Mouse (Mus musculus) urinary bladder, adult 18-20 months (tissue): Measurements from ENCODE around the gene Syt11.
"Not testable (repeated sequence)": the region's sequence is repeated elsewhere in the genome, so short reads cannot be mapped to it uniquely, and the experiment has no call there.

ENCODE experiments used
- DNase-seq, 2 experiments: peaks; one replicate each; pipeline ENCODE4 v3.0.0; 2022; ENCODE audit warnings: low spot score in 2 of 2, mixed read lengths in 2 of 2

Gene Syt11

DNA sequence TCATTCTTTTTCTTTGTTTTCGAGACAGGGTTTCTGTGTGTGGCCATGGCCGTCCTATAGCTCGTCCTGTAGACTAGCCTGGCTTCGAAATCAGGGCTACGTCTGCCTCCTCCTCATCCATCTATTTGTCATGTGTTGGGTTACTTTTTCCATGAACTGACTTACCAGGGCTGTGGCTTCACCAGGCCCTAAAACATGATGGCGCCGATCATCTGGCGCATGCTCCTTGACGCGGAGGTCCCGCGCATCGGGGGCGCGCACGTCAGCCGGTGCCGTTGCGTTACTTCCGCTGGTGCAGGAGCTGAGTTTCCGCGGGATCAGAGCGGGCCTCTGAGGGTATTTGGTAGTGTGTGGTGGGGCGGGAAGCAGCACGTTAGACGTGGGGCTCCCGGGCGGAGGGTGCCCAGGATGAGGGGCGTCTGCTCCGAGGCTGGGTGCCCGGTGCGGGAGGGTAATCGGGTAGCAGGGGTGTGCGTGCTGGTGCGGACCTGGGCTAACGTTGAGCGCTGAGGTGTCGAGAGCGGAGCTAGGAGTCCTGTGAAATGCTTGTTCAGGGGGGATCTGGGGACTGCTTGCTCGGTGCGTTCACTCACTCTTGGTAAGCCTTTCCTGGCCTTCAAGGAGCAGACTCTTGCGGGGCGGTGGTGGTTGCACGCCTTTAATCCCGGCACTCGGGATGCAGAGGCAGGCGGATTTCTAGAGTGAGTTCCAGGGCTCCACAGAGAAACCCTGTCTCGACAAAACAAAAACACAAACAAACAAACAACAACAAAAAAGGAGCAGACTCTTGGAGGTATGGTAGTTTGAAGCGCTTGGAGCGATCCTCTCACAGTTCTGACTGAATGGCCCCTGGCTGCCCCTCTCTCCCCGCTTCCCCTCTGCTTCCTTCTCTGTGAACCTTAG is at the start of gene Syt11:
Gene Syt11 (minus strand): TSS at position 226 of the 903 bp plus-strand sequence.
- DNase-seq: peak in 1 of 2 experiments; percentile 50

DNA sequence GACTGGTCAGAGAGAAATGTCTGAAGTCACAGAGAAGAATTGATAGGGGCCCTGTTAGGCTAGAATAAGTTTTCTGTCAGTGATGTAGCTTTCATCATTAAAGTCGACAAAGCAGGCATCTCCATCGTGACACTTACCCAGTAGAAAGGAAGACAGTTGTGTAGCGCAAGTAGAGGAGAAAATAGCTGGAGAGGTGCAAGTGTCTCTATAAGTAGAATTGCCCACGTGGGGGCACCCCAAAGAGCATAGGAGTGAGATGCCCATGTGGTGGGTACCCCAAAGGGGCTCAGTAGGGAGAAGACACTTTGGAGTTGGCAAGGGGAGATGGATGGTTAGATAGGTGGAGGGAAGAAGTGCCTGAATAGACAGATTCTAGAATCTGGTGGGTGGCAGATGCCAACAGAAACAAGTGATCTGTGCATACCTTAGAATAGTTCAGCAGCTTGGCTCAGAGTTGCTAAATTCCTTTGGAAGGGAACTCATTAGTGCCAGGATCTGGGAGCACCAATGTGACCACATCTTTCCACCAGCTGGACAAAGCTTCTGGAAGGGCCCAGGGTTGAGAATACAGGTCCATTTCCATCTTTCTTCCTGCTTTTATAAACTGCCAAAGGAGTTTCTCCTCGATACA is 29.1 kb upstream of the Syt11 start:
- no peak for DNase-seq

DNA sequence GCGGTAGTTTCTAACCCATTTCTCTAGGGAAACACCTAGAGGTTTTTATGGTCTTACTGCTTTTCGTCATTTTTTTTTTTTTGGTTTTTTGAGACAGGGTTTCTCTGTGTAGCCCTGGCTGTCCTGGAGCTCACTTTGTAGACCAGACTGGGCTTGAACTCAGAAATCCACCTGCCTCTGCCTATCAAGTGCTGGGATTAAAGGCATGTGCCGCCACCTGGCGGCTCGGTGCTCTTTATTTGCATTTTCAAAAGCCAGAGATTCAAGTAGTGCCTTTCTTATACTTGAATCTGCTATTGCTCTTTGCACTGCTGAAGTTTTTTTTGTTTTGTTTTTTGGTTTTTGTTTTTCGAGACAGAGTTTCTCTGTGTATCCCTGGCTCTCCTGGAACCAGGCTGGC is 22.5 kb upstream of the Syt11 start:
- not testable (repeated sequence) for DNase-seq

DNA sequence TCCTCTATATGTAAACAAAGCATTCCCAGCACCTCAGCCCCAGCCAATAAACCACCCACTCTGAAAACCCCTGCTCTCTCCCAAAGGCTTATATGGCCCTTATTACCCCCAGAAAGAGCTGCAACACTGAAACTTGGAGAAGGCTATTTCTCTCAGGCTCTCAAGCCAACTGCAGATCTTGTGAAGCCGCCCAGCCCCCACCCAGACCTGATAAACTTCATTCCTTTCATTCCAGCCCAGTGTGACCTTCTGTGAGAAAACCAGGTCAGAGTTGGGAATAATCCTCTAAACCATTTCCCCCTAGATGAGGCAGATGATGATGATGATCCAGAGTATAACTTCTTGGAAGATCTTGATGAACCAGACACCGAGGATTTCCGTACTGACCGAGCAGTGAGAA is 13.1 kb upstream of the Syt11 start:
- not testable (repeated sequence) for DNase-seq

DNA sequence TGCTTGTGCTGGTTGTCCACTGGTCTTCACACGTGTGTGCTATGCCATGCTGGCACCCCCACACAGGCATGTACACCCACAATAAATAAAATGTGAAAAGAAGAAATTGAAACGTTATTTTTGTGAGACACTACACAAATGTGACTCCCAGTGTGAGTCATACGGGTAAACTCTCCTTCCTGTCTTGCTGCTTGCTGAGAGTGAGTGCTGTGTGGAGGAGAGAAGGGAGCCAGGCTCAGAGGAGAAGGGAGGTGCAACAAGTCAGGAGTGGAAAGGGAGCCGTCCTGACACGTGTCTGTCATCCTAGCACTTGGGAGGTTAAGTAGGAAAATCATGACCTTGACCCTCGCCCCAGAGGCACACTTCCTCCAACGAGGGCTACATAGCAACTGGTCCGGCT is 11.8 kb upstream of the Syt11 start:
- not testable (repeated sequence) for DNase-seq

DNA sequence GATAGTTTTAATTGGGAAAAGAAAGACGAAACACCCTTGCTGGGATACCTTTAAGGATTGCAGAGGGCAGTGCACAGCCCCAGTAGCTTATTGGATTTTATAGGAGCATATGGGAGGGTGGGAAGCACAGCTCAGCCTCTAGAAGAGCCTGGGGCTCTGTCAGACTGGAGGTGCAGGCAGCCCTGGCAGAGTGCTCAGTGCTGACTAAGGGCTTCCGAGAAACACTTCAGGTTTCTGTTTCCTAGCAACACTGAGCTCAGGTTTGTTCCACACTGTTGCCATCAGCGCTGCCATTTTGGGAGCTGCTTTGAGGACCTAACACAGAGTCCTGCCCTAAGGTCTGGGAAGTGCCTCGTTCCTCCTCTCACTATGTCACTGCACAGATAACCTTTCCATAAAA is 11.4 kb upstream of the Syt11 start:
- DNase-seq: not testable (repeated sequence)

DNA sequence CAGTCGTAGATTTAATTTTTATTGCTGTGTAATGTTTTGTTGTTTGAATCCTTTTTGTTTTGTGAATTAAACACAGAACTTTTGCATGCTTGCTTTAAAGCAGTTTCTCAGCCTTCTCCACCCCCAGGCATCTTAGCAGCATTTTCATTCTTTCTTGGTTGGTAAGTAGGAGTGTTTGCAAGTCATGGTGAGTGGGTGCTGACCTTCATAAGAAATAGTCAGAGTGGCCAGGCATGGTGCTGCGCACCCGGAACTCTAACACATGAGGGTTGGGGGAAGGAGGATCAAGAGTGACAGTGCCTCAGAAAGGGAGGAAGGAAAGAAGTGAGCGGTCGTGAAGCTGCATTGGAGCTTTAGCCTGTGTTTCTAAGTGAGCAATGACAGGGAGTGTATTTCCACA is 9.9 kb upstream of the Syt11 start:
- DNase-seq: no peak

DNA sequence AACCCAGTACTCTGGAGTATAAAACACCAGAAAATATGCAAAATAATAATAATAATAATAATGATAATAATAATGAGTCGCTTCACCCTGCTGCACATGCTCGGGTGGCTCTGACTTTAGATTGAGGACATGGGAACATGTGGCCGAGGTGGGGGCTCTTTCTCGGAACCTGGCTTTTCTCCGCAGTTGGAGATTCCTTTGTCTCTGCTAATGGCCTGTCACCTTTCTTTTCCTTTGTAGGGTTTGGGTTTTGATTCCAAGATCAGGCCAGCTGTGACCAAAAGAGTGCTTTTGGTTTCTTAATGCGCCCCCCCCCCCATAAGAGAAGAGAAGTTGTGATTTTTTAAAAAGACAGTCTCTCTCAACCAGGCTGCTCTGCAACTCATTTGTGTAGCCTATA is 1.8 kb downstream of the Syt11 start:
- not testable (repeated sequence) for DNase-seq

DNA sequence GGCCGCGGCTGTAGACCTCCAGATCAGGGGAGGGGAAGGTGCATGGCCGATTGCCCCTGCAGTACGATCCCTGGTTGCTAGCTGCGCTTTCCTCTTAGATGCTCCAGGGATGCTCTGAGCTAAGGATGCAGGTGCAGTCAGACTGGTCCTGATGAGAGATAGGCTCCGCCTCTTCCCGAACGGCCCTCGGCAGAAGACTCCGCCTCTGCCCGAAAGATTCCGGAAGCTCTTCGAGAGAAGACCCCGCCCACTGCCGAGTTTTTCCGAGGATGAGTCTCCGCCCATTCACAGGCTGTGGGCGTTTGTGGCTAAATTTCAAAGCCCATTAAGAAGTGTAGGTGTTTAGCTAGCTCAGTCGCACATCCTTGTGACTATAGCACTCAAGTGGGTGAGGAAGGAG is 2.6 kb downstream of the Syt11 start:
- peak; percentile 78 to 80 for DNase-seq

DNA sequence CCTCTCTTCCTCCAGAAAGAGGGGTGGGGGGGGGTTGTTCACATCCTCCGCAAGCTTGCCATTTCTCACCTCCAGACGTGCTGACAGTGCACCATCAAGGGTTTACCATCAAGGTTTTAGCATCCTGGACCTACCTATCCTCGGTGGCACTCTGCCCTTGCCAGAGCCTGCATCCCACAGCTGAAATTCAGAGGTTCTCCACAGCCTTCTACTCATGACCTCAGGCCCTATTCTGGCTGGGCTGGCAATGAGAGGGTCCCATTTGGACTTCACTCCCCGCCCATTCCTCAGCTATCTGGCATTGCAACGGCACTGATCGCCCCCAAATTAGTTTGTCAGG is 3.1 kb downstream of the Syt11 start:
- DNase-seq: not testable (repeated sequence)

DNA sequence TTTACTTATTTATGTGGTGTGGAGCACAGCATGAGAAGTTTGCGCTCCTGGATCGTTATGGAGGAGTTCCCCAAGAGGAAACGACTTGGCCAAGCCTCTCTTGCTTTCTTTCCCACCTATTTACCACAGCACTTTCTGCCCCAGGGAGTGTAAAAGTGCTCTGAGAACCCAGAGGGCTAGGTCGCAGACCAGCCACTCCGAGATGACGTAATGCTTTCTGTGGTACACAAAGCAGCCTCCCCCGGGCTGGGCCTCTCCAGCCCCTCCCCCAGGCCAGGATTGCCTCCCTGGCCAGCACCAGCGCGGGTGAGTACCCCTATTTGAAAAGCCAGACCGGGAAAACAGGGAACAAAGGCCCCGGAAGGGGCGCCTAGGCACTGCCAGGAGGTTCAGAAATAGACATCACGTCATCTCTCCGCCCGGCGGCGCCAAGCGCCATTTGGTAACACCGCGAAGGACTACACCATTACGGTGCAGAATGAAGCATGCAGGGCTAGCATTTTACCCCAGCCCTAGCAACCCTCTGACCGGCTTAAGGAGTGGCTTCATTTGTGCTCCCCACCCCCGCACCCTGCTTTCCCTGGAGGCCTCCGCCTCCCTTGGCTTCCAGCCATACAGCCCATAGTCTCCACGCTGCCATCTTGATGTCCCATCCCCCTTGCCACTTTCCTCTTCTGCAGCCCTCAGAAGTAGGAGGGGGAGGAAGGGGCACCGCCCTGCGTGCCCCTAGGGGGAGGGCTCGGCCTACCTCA is 3.6 kb downstream of the Syt11 start:
- DNase-seq: peak; percentile 12 to 13

DNA sequence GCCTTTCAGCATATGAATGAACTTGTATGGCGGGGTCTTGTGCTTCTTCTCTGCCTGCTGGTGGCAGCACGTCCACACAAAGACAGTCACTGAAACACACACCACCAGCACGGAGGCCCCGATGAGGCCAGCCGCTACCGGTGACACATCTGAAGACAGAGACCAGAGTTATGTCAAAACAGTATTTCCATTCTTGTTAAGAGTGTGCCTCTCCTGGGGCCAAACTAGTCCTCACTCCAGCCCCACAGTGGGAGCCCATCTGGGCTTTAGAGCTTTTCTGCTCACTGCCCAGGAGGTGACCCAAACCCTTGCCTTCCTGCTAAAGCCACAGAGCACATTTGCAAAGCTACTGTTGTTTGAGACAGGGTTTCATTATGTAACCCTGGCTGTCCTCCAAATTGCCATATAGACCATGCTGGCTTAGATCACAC is 12.5 kb downstream of the Syt11 start:
- no peak for DNase-seq

DNA sequence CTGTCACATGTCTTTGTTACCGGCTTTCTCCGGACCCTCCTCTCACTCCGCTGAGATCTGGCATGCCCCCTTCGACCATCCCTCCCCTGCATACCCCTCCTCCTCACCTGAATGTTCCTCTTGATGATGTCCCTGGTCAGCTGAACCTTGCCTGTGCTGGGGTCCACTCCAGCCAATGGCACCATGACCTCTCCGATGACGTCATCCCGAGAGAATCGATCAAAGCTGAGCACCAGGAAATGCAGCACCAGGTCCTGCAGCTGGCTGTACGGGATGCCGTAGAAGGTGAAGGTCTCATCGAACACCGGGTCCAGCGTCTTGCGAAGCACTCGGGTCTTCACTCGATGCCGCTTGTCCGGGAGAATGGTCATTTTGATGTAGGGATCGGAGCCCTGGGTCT is 13.3 kb downstream of the Syt11 start:
- DNase-seq: no peak

DNA sequence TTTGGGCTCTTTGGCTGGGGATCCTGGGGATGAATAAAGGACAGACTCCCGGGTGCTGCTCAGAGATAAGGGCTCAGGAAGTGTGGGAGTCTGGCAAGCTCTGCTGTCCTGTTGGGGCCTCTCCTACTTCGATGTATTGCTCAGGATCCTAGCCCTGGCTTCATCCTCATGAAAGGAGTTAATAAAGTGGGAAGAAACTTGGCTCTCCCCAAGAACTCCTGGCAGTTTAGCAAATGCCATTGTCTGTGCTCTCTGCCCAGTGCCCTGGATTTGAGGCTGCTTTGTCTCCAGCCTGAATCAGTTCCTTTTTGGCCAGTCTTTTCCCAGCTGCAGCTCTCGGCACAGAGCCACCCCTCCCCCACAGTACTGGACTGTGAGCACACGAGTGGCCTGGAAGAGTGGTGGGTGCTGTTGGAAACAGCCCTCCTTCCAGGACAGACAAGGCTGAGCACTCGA is 16.9 kb downstream of the Syt11 start:
- DNase-seq: peak in 1 of 2 experiments; percentile 5

DNA sequence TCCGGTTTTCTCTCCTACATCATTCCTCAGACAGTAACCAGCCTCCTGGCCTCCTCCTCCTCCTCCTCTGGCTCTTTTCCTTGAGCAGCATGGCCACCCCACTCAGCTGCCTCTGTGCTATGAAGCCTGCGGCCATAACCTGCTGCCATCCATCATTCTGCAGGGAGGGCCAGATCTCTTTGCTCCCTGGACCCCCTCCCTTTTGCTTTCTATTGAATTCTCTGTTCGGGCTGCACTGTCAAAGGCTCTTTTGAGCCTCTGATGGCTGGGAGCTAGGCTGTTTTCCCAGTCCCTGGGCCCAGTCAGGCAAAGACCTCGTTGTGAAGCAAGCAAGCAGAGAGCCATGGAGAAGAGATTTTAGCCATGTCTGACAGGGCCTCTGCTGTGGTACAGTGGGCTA is 18.7 kb downstream of the Syt11 start:
- no peak for DNase-seq

DNA sequence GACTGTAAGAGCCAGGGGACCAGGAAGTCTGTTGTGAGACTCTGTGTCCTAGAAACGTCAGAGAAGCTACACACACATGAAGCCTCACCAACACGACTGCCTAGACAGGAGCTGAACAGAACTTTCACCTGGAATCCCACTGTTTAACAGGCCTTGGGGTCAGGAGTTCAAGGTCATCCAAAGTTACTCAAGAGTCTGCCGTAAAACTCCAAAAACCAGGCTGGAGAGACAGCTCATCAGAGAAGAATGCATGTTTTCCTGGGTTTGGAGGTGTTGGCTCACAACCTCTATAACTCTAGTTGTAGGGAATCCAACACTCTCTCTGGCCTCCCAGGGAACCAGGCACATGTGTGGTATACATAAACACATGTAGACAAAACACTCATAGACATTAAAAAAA is 19.4 kb downstream of the Syt11 start:
- no peak for DNase-seq

DNA sequence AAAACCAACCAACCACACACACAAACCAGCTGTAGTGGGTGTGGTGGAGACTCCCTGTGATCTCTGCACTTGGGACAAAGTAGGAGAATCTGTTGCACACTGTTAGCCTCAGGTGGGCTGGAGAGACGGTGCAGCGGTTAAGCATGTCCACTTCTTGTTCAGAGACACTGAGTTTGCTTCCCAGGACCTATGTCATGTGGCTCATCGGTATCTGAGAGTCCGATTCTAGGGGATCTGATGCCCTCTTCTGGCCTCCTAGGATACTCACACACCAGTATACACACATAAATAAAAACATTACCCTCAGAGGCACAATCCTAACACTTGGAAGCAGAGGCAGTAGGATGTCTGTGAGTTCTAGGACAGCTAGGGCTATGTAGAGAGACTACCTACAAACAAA is 20.7 kb downstream of the Syt11 start:
- DNase-seq: no peak

DNA sequence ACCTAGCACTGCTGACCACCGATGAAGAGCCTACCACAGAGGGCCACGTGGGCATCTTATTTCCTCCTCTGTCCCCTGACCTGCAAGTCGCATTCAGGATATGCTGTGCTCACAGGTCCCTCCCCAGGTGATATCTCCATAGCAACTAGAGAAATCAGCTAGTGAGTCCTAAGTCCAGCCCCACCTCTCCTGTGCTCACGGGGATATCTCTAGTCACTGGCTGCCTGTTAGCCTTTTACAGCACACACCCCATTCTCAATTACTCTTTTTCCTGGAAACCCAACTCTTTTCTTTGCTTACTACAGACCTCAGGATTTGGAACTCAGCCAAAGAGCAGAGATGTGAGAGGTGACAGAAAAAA is 28.1 kb downstream of the Syt11 start:
- no peak for DNase-seq

DNA sequence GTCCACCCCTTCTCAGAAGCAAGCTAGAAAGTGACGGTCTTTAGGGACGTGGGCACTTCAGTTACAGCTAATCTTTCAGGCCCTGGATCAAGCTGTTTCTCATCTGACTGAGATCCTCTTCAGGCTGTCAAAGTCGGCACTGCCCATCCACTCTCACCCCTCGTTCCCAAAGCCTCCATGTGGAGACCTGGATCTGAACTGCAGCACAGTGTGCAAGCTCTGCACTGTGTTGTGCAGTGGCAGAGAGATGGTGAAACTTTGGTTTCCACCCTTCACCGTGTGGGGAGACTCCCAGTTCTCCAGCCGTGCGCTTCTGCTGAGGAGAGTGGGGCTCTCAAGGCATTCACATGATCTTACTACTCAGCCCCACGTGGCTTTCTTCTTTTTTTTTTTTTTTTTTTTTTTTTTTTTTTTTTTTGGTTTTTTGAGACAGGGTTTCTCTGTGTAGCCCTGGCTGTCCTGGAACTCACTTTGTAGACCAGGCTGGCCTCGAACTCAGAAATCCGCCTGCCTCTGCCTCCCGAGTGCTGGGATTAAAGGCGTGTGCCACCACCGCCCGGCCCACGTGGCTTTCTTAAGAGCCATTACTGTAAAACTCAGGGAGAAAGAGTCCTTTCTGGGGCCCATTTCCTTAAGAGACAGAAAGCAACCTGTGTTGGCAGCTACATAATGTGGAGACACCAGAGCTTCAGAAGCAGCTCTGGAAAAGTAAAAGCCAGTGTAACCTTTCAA is 28.7 kb downstream of the Syt11 start:
- no peak for DNase-seq

DNA sequence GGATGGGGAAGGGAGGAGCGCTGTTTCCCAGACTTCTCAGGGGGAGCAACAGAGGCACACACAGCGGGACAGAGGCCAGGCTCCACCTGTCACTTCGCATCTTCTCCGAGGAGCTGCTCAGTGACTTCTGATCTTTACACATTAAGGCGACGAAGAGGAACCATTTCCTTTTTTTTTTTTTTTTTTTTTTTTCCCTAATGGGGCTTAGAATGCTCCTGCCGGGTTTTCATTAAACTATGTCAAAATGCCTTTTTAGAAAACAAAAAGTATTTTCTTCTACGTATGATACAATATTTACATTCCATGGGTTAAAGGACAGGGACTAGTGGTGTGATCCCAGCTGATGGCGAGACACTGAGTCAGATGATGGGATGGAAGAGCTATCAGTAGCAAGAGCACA is 29.4 kb downstream of the Syt11 start:
- no peak for DNase-seq

DNA sequence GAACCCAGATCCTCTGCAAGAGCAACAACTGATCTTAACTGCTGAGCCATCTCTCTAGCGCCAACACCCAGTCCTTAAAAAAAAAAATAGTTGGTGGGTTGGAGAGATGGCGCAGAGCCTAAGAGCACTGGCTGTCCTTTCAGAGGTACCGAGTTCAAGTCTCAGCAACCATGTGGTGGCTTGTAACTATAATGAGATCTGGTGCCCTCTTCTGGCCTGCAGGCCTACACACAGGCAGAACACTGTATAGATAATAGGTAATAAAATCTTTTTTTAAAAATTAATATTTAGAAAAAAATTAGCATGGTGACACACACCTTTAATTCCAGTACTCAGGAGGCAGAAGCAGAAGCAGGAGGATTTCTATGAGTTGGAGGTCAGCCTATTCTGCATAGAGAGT is 34.8 kb downstream of the Syt11 start:
- DNase-seq: no peak

DNA sequence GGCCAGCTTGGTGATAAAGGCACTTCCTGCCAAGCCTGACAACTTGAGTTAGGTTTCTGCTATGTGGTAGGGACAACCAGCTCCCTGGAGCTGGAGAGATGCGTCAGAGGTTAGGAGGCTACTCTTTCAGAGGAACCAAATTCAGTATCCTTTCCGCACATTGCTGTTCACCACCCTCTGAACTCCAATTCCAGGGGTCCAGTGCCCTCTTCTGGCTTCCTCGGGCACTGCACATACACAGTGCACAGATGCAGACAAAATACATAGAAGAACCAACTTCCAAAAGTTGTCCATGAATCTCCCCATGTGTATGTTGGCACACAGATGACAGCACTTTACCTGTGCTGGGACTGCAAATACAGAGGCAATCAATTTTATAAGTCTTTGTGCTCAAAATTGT is 36.3 kb downstream of the Syt11 start:
- peak; percentile 18 to 58 for DNase-seq
